Mouse (Mus musculus) kidney, postnatal 4 days (tissue): ENCODE measurements at regions not wholly inside any gene's neighbourhood (a gene's known extent, or its start where the extent isn't known, plus 50 kb on each side); places are given as distances from the start of the nearest gene placed in this dataset.

ENCODE experiments used
- DNase-seq, 2 experiments: peaks; one replicate each; pipeline ENCODE4 v3.0.0; 2021; ENCODE audit warnings: mixed read lengths in 2 of 2

DNA sequence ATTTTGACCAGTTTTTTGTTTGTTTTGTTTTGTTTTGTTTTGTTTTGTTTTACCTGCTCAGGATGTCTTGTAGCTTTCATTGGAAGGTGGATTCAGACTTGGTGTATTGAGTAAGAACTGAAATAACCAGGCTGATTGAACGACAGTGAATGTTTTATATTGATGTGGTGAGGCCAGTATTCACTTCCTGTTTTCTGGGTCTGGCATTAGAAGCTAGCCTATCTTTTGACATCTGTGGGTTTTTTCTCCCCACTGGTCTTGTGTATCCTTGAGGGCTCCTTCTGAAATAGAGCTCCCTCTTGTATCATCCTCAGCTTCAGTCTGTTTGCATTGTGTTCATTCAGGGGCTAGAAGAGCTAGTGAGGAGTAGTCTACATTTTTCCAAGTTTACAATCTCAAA is 175.5 kb downstream of the 1700129C05Rik start:
- no peak for DNase-seq

DNA sequence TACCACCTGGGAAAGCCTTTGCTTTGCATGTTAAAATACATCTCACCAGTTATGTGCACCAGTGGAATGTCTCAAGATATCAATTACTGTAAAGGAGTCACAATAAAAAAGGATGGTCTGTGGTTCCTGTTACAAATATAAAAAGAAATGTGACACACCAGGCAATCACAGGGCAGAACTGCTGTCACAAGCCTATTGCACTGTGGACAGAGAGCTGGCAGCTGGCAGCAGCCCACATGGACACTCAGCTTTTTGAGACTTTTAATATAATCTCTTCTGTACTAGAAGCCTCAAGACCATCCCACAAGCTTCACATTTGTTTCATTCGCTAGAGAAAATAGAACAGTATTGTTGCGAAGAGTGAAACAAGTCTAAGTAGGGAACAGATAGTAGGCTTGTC is 197.7 kb downstream of the 1700129C05Rik start:
- DNase-seq: no peak

DNA sequence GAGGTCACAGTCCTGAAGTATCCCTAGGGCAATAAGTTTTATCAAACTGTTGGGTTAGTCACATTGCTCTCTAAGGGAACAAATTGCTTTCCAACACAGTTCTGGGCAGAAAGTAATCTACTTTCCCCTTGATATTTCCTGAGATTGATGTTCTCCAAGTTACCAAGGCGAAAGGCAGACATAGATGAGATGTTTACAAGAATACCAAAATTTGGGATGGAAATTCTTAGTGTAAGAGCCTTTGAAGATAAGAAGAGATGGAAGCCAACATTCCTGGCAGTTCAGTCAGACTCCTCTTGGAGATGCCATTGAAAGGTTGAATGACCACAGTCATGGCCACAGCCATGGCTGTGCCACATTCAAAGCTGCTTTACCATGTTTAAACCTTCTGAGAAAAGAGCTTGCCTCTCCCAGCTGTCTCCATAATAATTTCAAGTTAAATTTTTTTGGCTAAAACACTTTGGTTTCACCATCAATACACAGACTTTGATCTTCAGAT is 199.4 kb downstream of the 1700129C05Rik start:
- DNase-seq: no peak

DNA sequence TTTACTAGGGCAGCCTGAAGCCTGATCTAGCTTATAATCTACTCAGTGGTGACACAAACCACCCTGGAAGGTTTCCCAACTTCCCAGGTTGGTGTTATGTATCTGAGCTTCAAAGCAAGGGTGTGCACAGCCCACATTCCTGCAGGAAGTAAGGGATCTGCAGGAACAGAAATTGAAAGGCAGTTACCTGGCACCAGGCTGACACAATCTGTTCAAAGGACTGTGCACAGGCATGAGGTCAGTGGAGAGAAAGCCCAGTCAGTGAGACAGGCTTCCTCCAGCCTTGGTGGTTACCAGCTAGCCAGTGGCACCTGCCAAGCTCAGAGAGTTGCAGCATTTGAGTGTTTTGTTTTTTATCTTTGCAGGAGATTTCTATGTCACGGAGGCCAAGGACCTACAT is 203.6 kb downstream of the 1700129C05Rik start:
- DNase-seq: peak in 1 of 2 experiments; percentile 2

DNA sequence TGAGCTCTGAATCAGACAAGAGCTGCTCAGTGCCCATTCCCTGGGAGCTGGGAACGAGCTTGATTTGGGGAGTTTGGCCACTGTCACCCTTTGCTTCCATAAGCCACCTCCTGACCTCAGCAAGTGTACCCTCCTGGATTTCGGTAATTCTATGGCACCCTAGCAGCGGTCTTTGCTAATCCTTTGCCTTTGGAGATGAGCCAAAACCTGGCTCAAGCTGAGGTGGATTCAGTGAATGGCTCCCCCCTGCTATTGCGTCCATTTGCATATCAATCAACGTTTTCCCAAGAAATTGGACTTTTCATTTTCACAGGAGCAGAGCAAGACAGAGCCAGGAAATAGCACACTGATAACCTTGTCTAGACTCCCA is 204.1 kb downstream of the 1700129C05Rik start:
- no peak for DNase-seq

DNA sequence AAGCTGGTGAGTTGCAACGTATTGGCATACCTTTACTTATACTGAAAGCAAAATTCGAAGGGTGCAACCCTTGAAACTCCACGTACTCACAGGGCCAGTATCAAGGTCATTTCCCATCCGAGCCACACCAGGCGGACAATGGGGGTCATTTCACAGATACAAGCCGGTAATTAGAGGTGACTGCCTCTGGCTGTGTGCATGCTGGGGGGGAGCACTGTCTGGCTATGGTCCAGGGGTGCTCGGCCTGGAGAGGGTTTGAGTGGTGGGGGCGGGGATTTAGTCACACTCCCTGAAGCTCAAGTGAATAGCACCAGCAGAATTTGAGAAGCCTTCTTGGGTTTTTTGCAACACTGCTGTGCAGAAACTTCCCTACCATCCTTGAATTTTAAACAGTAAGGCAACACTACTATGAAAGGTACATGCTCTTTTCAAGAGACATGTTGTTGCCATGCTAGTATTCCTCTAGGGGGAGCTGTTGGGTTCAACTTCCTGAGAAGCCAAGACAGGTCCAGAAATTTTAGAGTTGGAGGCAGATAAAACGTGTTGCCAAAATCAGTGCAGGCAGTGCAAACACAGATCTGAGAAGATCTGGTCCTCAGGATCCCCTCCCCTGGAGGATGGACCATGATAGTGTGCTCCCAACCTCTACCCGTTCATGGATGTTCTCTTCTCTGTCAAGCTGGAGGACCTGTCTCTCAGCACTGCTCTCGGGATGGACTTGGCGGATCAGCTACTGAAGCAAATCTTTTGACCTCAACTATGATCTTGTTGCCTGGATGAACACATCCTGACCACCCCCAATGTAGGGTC is 204.7 kb downstream of the 1700129C05Rik start:
- peak; percentile 47 to 49 for DNase-seq

DNA sequence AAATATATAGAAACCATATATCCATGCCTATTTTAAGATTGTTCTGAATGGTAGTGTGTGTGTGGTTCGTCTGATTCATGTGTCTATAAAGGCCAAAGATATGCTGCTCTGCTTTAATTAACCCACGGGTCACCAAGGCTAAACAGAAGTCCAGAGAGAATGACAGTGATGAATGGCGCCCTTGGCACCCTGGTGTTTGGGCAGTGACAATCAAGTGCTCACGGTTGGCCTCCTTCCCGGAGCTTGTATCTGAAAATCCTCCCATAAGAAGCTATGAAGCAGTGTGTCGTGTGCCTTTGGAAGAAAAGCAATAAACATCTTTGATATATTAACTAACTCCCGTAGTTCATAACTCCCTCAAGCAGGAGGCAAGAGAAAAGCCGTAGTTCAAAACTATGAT is 205.4 kb downstream of the 1700129C05Rik start:
- DNase-seq: peak; percentile 82 to 88

DNA sequence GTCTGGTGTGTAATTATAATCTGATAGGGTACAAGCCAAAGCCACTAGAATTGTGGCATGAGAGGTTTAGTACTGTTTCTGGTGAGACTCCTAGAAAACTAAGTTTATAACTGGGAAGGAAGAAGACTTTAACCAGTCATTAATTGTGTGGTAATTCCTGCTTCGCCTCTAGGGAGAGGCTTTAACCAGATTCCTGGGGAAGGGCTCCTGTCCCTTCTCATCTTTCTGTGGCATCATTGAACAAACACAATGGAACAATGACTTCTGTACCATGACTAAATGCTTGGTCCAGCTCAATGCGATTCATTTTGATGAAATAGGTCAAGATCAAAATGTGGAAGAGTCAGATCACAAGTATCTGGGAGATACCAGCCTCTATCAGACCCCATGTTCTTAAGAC is 206.6 kb downstream of the 1700129C05Rik start:
- DNase-seq: no peak

DNA sequence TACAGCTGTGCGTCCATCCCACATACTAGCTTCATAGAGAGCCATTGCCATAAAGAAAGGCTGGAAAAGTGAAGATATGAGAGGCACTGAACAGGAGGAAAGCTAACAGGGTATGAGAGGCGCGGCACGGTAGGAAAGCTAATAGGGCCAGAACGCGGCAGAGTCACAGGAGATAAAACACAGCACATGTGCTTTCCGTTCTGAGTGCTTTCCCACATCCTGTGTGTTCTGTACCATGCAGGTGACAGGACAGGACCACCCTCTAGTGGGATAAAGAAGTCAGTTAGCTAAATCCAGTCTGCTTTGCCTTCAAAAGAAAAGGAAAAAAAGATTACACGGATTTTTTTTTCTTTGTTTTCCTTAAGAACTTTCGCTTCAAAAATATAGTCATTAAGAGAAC is 224.8 kb downstream of the 1700129C05Rik start:
- peak in 1 of 2 experiments; percentile 4 for DNase-seq

DNA sequence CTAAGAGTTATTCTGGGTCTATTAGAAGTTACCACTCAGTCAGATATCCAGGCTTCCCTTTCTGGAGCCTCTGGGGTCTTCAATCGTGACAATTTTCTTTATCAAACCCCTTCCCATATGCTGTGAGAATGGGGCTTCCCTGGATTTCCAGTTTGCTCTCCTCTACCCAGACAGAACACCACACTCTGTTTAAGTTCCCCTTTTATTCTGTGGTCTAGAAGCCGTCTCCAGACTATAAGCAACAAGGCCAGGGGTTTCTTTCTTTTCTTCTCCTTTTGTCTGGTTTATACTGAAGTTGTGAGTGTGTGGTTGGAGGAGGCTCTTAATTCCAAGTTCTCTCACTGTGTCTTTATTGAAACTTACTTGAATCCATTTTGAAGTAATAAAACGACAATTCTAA is 225.5 kb downstream of the 1700129C05Rik start:
- no peak for DNase-seq

DNA sequence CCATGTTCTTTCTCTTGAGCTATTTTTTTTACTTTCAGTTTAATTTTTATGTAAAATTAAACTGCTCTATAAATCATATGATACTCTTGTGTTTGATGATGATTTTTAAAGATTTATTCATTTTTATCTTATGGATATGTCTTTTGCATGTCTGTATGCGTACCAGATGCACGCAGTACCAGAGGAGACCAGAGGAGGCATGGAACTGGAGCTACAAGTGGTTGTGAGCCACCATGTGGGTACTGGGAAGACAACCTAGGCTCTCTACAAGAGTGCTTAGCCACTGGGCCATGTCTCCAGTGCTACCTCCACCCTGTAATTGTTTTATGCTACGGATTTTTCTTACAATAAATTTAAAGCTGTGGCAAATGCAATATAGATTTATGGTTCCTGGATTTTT is 227.8 kb downstream of the 1700129C05Rik start:
- DNase-seq: peak in 1 of 2 experiments; percentile 11

DNA sequence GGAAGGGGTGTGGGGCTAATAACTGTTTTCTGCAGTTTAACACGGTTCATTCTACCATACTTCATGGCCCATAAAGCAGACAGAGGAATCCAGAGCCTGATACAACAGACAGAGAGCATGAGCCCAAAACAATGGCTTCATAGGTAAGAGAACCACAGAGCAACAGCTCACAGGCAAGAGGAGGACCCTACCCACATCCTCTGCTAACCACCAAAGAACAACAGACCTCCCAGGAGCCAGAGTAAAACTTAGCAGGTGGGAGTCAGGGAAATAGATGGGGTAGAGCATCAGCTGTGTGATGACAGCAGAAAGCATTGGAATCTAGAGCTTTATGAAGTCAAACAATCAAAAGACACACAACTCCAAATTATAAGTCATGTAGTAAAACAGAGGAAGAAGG is 231.8 kb downstream of the 1700129C05Rik start:
- DNase-seq: no peak

DNA sequence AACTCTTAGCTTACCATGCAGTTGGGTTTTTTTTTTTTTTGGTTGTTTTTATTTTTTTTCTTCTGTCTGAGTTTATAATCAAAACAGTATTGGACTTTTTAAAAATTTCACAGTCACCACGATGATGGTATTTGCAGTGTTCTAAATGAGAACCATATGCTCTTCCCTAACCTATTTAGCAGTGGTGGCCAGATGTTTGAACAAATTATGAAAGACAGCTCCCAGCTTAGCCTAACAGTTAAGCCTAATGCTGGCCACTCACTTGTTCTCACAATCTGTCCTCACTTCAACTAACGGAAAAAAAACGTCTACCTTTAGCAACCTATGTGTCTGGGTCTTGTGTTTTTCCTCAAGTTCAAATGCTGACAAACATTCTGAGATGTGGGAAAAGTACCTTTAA is 234.8 kb downstream of the 1700129C05Rik start:
- no peak for DNase-seq

DNA sequence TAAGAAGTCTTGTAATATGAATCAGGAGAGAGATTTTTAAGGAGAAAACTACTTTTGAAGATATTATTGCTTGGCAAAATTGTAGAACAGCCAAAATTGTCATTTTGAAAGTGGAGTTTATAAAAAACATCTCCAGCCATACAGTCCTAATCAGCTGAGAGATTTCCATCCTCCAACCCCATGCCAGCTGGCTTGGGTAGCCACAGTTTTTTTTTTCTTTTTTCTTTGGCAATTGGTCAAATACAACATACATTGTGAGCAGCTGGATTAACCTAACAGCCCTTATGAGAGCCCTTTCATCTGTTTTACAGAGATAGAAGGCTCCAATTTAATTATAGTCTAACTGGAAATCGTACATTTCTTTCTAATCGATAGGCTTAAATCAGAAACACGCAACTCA is 235.3 kb downstream of the 1700129C05Rik start:
- DNase-seq: no peak

DNA sequence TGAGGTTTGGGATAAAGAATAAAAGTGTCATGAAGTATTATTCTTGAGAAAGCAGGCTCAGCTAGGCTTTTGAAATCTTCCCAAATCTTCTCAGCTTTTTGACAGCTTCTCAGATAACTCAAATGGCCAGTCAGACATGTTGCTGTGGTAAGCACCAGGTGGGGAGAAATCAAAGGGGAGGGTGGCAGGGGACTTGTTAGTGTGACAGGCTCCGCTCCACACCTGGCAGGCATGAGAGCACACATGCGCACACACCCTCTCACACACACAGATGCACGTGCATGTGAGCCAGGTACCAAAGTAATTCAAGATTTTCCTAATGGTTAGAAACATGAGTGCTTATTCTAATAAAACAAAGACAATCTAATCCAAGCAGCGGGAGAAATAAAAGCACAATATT is 236.1 kb downstream of the 1700129C05Rik start:
- DNase-seq: no peak

DNA sequence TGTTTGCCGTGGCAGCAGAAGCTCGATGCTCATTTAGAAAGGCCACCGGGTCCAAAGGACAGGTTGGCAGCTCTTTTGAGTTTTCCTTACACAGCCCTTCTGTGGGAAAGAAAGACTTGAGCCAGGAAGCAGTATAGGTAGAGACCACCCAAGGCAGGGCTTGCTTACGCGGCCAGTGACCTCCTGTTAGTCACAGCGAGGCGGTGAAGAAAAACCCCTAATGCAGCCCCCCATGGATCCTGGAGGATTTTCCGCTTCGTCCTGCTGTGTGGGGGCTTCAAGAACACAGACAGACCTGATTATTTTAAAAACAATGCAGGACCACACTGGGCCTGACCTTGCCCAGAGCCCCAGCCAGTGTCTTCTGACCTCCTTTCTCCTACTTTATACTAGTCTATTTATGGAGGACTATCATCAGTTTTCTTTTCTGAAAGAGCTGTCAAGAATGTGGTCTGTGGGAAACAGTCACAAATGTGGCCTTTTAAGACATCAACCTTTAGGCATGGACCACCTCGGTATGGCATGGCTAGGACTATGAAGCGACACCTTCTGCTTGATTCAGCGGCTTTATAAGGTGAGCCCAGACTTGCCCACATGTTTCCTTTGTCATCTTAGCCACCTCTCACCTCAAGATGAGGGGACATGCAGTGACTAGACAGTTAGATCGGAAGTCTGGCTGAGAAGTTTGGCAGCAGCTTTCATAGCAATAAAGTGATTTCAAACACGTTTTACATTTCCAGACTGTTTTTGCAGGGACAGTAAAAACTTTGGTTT is 274.3 kb downstream of the 1700129C05Rik start:
- peak in 1 of 2 experiments; percentile 3 for DNase-seq

DNA sequence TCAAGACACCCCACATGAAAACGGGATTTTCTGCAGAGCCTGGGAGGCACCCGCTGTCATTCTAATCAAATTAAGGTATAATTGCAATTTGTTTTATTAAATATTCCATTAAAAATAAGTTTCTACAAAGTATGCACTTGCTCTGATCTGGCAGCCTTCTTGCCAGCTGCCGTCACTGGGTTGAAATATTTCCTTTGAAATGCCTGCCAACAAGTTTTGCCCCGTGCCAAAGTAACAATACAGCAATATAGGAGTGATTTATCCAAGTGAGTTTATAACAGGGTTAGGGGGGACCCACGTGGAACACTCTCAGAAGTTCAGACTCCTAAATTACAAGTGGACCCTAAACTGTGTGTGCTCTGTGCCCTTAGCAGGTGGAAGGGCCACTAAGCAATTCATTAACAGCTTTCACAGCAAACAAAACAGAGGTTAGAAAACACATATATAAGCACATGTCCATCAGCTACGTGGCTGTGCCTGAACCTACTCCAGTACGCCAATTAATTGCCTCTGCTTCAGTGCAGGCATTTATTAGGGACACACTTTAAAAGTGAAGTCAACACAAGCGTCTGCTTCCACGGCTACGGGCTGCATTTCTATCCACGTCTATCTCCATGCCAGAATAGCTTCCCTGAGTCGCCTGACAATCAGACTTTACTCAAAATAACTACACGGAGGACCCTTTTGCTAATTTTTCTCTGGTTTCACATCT is 275.1 kb downstream of the 1700129C05Rik start:
- peak in 1 of 2 experiments; percentile 7 for DNase-seq

DNA sequence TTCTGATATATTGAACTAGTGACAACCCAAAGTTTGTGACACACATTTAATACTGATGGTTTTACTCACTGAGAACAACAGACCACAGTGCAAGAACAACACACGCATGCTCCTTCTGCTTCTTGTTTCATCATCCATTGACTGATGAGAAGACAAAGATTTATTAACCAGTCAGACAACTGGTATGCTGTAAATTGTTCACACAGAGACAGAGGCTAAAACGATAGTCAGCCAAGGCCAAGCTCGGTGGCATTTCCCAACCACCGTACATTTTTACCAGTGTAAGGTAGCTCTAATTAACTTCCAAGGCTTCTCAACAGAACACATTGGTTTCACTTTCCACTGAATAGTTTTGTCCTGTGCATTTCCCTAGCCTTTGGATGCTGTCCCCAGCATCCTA is 287.8 kb downstream of the 1700129C05Rik start:
- DNase-seq: no peak

DNA sequence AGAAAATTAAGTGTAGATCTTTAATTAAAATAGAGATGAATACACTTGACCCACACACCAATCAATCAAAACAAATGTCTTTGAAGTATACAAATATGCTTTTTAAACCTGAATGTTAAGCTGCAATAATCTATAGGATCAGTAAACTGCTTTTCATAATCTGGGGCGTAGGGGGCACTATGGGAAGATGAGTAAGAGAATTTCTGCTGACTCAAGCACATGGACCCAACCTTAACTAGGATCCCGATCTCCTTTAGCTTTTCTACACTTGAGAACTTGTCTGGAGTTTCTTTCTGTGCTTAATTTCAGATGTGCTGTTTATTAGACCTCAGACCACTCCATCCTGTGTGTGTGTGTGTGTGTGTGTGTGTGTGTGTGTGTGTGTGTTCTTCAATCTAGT is 298.1 kb downstream of the 1700129C05Rik start:
- no peak for DNase-seq

DNA sequence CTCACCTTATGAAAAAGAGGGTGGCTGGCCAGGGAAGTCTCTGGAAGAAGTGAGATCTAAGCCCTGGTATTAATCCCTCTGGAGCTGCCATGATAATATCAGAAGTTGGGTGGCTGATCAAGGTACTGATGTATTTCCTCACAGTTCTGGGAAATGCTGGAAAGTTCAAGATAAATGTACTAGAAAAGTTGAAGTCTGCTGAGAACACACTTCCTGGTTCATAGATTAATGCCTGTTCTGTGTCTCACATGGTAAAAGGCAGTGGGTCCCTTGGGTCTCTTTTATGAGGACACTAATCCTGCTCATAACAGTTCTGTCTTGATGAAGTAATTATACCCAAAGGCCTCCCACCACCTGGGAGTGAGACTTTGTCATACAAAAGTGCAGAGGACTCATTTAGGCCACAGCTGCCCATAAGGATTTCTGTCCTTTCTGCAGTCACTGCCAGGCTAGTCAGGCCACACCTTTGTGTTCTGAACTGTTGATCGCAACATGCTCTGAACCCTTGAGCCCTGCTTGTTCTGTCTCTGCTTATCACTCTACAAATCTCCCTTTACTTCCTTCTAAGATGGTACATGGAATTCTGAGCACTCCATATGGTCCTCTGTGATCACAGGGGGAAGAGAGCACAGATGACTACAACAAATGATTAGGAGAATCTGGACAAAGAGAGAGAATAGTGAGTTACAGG is 300.4 kb downstream of the 1700129C05Rik start:
- no peak for DNase-seq

DNA sequence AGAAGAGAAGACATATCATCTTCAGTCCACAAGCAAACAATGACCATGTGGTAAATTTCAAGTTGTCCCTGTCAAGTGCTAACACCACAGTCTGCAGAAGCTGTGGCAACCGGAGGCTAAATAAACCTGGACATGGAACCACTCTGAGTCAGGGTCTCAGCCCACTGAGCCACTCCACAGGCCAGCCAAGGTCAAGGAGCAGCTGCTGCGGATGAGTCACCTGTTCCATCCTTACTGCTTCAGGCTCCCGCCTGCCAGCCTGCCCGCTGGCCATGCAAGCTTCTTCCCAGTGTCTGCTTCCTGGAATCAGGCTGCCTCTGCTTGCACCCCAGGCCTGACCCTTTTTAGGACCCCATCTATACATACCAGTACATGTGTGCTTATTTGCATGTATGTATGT is 319.8 kb downstream of the 1700129C05Rik start:
- no peak for DNase-seq

DNA sequence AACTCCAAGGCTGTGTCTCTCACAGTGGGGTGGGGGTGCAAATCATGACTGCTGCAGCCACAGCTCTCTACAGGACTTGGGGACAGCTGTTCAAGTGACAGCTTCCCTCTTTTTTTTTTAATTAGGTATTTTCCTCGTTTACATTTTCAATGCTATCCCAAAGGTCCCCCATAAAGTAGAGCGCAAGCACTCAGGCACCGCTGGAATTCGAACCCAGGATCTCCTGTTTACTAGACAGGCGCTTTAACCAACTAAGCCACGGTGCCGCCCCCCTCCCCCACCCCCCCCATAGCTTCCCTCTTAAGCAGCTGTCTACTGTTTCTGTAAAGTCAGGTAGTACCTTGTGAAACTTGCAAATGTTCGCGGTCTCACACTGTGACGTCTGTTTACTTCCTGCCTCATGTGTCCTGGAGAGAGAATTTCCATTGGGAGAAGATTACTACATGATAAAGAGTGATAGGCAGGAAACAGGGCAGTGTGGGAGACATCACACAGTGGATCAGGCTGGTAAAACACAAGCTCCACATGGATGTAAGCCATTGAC is 324.7 kb downstream of the 1700129C05Rik start:
- DNase-seq: peak; percentile 65 to 69

DNA sequence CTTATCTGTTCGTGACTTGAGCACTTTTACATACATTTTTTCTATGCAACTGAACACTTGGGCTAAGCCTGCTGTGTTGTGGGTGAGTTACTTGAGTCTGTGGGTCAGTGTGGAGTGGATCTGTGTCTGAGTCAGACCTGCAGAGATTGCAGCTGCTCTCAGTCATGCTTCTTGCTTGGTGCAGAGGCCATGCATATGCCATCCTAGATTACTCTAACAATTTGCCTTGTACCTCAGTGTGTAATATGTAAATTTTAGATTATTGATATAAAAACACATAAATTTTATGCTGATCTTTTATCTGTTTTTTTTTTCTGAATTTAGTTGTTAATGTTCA is 326.2 kb downstream of the 1700129C05Rik start:
- no peak for DNase-seq
